Mouse (Mus musculus): ENCODE results near the gene Plac9a.
"Not testable (repeated sequence)": the region's sequence is repeated elsewhere in the genome, so short reads cannot be mapped to it uniquely, and the experiment has no call there.

DNA sequence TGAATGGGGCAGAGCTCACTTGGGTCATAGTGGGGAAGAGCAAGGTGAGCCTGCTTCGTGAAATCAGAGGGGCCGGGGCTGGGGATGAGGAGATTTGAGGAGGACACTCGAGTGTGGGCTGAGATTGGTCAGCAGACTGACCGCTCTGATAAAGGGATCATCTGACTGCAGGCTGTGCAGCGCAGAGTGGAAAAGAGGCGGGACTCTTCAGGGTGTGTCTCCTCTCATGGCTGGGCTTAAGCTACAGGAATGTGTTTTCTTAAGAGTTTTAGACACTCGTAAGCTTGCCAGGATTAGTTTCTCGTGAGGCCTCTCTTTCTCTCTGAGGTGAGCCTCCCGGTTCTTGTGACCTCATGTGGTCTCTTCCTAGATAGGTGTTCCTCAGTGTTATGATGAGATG is 21.1 kb downstream of the Plac9a start:
- not testable (repeated sequence) for TF ChIP-seq POLR2A (IDR thresholded peaks at IDR 0.05; ENCODE audit: low read depth, low read length); CTCF (IDR thresholded peaks at IDR 0.05; ENCODE audit: borderline replicate concordance, insufficient read depth, low read length)

Measured in embryonic fibroblast, embryonic 13.5 days (primary cell).